Comparison of ENCODE assay signal across 1 mouse cellular context in the genomic region with DNA sequence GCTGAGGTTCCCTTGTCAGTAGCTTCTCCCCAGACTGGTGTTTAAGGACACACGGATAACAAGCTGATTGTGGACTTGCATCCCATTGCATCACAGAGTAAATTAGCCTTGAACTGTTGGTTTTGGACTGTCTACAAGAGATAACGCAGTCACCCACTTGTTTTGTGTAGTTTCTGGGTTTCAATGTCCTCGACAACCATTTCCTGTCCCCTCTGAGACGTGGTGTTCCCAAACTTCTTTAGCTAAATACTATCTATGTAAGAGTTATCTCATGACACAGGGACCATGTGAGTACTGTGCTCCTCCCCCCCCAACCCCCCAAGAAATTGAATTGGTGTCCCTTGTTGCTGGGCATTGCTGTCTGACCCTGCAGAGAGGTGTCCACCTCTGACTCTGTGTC.
TF ChIP-seq lines count a peak whose summit lies in the region.

No protein-coding gene starts in this region.

TF ChIP-seq in MEL, 35 proteins besides CTCF, POLR2A, EP300 and RAD21:
- no peak for TF ChIP-seq MYC (IDR thresholded peaks at IDR 0.05; ENCODE audit: low read depth, low read length)
- TF ChIP-seq TCF12 (IDR thresholded peaks at IDR 0.05; ENCODE audit: low read depth, low read length) = peak; percentile 85; the same call in 1 of the 2 replicates
- TF ChIP-seq E2F4 (IDR thresholded peaks at IDR 0.05; ENCODE audit: borderline replicate concordance, low read depth, low read length) = no peak
- TF ChIP-seq USF1 (IDR thresholded peaks at IDR 0.05; ENCODE audit: low read depth, low read length) = peak; percentile 59; the same call in 1 of the 2 replicates
- no peak for TF ChIP-seq USF2 (IDR thresholded peaks at IDR 0.05; ENCODE audit: borderline replicate concordance in 1 of 2, insufficient read depth in 1 of 2, low read depth in 1 of 2, low read length in 2 of 2)
- TF ChIP-seq POLR2AphosphoS2 (IDR thresholded peaks at IDR 0.05; ENCODE audit: low read length) = peak; percentile 54; the same call in 1 of the 2 replicates
- TF ChIP-seq UBTF (IDR thresholded peaks at IDR 0.05; ENCODE audit: borderline replicate concordance, insufficient read depth, low read depth, low read length) = no peak
- TF ChIP-seq MAFK (IDR thresholded peaks at IDR 0.05; ENCODE audit: borderline replicate concordance, low read depth, low read length) = no peak; the same call in 1 of the 2 replicates
- peak; percentile 89 for TF ChIP-seq ETS1 (IDR thresholded peaks at IDR 0.05; ENCODE audit: low read depth, low read length)
- TF ChIP-seq NRF1 (IDR thresholded peaks at IDR 0.05; ENCODE audit: insufficient read depth, low read depth, low read length, poor library complexity, severe bottlenecking) = no peak
- no peak for TF ChIP-seq POLR2AphosphoS5 (IDR thresholded peaks at IDR 0.05; ENCODE audit: borderline replicate concordance, low read depth, low read length)
- TF ChIP-seq ZMIZ1 (IDR thresholded peaks at IDR 0.05; ENCODE audit: low read depth, low read length) = no peak
- TF ChIP-seq NELFE (IDR thresholded peaks at IDR 0.05; ENCODE audit: low read depth, low read length) = no peak
- peak; percentile 48; the same call in 1 of the 2 replicates for TF ChIP-seq MXI1 (IDR thresholded peaks at IDR 0.05; ENCODE audit: low read depth, low read length)
- no peak for TF ChIP-seq GABPA (IDR thresholded peaks at IDR 0.05; ENCODE audit: low read depth, low read length)
- TF ChIP-seq TBP (IDR thresholded peaks at IDR 0.05; ENCODE audit: low read depth, low read length) = peak; percentile 43; the same call in 1 of the 2 replicates
- TF ChIP-seq ZC3H11A (IDR thresholded peaks at IDR 0.05; ENCODE audit: low read depth, low read length) = no peak
- TF ChIP-seq CHD1 (IDR thresholded peaks at IDR 0.05; ENCODE audit: low read depth, low read length) = no peak
- no peak for TF ChIP-seq ZKSCAN1 (IDR thresholded peaks at IDR 0.05; ENCODE audit: low read depth, low read length)
- TF ChIP-seq KAT2A (conservative IDR thresholded peaks at IDR 0.05; ENCODE audit: low read depth, low read length) = no peak; the same call in 1 of the 2 replicates
- TF ChIP-seq ELF1 (IDR thresholded peaks at IDR 0.05; ENCODE audit: low read depth, low read length) = no peak
- TF ChIP-seq GATA1 (IDR thresholded peaks at IDR 0.05; ENCODE audit: low read depth, low read length) = peak; percentile 83
- peak; percentile 61 for TF ChIP-seq RCOR1 (IDR thresholded peaks at IDR 0.05; ENCODE audit: low read depth, low read length)
- peak; percentile 53; the same call in 1 of the 2 replicates for TF ChIP-seq MYB (IDR thresholded peaks at IDR 0.05; ENCODE audit: low read depth, low read length)
- no peak for TF ChIP-seq SMC3 (IDR thresholded peaks at IDR 0.05; ENCODE audit: low read depth, low read length)
- TF ChIP-seq MEF2A (IDR thresholded peaks at IDR 0.05; ENCODE audit: extremely low read depth, insufficient replicate concordance, low read depth, low read length, poor library complexity, severe bottlenecking) = peak; percentile 56; the same call in 1 of the 2 replicates
- no peak for TF ChIP-seq BHLHE40 (IDR thresholded peaks at IDR 0.05; ENCODE audit: borderline replicate concordance, low read depth, low read length)
- no peak for TF ChIP-seq CHD2 (IDR thresholded peaks at IDR 0.05; ENCODE audit: low read length)
- no peak for TF ChIP-seq ZNF384 (IDR thresholded peaks at IDR 0.05; ENCODE audit: low read depth, low read length)
- peak; percentile 61 for TF ChIP-seq TAL1 (IDR thresholded peaks at IDR 0.05; ENCODE audit: low read length)
- no peak for TF ChIP-seq HCFC1 (IDR thresholded peaks at IDR 0.05; ENCODE audit: low read depth, low read length)
- TF ChIP-seq MAZ (IDR thresholded peaks at IDR 0.05; ENCODE audit: low read depth, low read length) = no peak
- peak; percentile 44; the same call in 1 of the 2 replicates for TF ChIP-seq MAX (IDR thresholded peaks at IDR 0.05; ENCODE audit: low read length)
- no peak for TF ChIP-seq JUND (IDR thresholded peaks at IDR 0.05; ENCODE audit: low read depth, low read length)
- TF ChIP-seq SIN3A (IDR thresholded peaks at IDR 0.05; ENCODE audit: low read length) = peak; percentile 76; the same call in 1 of the 2 replicates
